Mouse (Mus musculus): Measurements from ENCODE around the gene Slc25a34.

The Slc25a34 gene

GRCm38 (mm10) chr4:141651944-141652343 is 28.3 kb upstream of the Slc25a34 start:
- H3K4me3 ChIP-seq (replicated peaks; ENCODE audit: low read length) = peak overlapping the region; percentile 33; the same call in 1 of the 2 replicates
- no peaks in the 10 kb centered on the region for H3K27me3 ChIP-seq (ENCODE audit: insufficient read depth, low read length)
- H3K36me3 ChIP-seq (ENCODE audit: insufficient read depth, low read length) = no peaks in the 10 kb centered on the region
- H3K9me3 ChIP-seq (ENCODE audit: low read length) = no peaks in the 10 kb centered on the region
- TF ChIP-seq CTCF (conservative IDR thresholded peaks at IDR 0.05; ENCODE audit: low read length) = no peak
- TF ChIP-seq NANOG (IDR thresholded peaks at IDR 0.05; ENCODE audit: borderline replicate concordance, low read length) = no peak
- TF ChIP-seq POU5F1 (IDR thresholded peaks at IDR 0.05; ENCODE audit: borderline replicate concordance, low read length) = no peak
- H3K4me1 ChIP-seq (replicated peaks; ENCODE audit: low read depth, low read length) = peaks cover 23% of the 10 kb centered on the region

GRCm38 (mm10) chr4:141651286-141651685 is 27.7 kb upstream of the Slc25a34 start:
- H3K36me3 ChIP-seq (ENCODE audit: insufficient read depth, low read length) = no peaks in the 10 kb centered on the region
- no peak for TF ChIP-seq POU5F1 (IDR thresholded peaks at IDR 0.05; ENCODE audit: borderline replicate concordance, low read length)
- TF ChIP-seq NANOG (IDR thresholded peaks at IDR 0.05; ENCODE audit: borderline replicate concordance, low read length) = no peak
- no peak for TF ChIP-seq CTCF (conservative IDR thresholded peaks at IDR 0.05; ENCODE audit: low read length)

DNA sequence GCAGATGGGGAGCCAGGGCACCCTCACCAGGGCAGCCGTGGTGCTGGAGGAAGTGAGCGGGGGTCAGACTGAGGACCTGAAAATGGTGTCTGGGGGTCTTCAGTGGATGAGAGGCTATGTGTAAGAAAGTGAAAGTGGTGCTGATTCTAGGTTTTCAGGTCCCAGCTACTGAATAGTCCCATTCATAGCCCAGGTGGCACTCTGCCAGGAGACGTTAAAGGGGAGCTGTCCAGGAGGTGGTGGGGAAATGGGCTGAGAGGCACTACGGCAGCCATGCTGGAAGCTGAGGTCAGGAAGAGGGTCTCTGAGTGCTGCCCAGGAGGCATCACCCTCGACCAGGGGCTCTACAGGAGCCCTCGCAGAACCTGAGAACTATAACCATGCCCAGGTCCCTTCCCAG is 25.6 kb upstream of the Slc25a34 start:
- Histone ChIP-seq H3K9me3 (ENCODE audit: low read length) (no peaks in the 10 kb centered on the region), H3K36me3 (ENCODE audit: insufficient read depth, low read length) (no peaks in the 10 kb centered on the region), H3K27me3 (ENCODE audit: insufficient read depth, low read length) (no peaks in the 10 kb centered on the region), H3K4me3 (replicated peaks; ENCODE audit: low read length) (no peak overlapping the region), H3K4me1 (replicated peaks; ENCODE audit: low read depth, low read length) (peaks cover 15% of the 10 kb centered on the region)
- TF ChIP-seq NANOG (IDR thresholded peaks at IDR 0.05; ENCODE audit: borderline replicate concordance, low read length) = no peak
- no peak for TF ChIP-seq POU5F1 (IDR thresholded peaks at IDR 0.05; ENCODE audit: borderline replicate concordance, low read length)
- TF ChIP-seq CTCF (conservative IDR thresholded peaks at IDR 0.05; ENCODE audit: low read length) = no peak

More at GRCm38 (mm10) chr4:141651286-141651685, 27.7 kb upstream of the Slc25a34 start:
- no peak overlapping the region for H3K4me3 ChIP-seq (replicated peaks; ENCODE audit: low read length)
- H3K9me3 ChIP-seq (ENCODE audit: low read length) = no peaks in the 10 kb centered on the region
- no peaks in the 10 kb centered on the region for H3K27me3 ChIP-seq (ENCODE audit: insufficient read depth, low read length)
- peaks cover 22% of the 10 kb centered on the region for H3K4me1 ChIP-seq (replicated peaks; ENCODE audit: low read depth, low read length)

- Histone ChIP-seq H3K36me3 (ENCODE audit: insufficient read depth, low read length) (no peaks in the 10 kb centered on the region), H3K4me3 (replicated peaks; ENCODE audit: low read length) (no peak overlapping the region)
- TF ChIP-seq NANOG (IDR thresholded peaks at IDR 0.05; ENCODE audit: borderline replicate concordance, low read length) = no peak
- TF ChIP-seq POU5F1 (IDR thresholded peaks at IDR 0.05; ENCODE audit: borderline replicate concordance, low read length) = no peak
- no peak for TF ChIP-seq CTCF (conservative IDR thresholded peaks at IDR 0.05; ENCODE audit: low read length)
These were observed 24.6 kb upstream of the Slc25a34 start for GRCm38 (mm10) chr4:141648262-141648661.

GRCm38 (mm10) chr4:141647187-141647586 is 23.6 kb upstream of the Slc25a34 start:
- Histone ChIP-seq H3K4me1 (replicated peaks; ENCODE audit: low read depth, low read length) (peaks cover 20% of the 10 kb centered on the region), H3K9me3 (ENCODE audit: low read length) (no peaks in the 10 kb centered on the region), H3K27me3 (ENCODE audit: insufficient read depth, low read length) (no peaks in the 10 kb centered on the region), H3K4me3 (replicated peaks; ENCODE audit: low read length) (no peak overlapping the region), H3K36me3 (ENCODE audit: insufficient read depth, low read length) (no peaks in the 10 kb centered on the region)
- TF ChIP-seq NANOG (IDR thresholded peaks at IDR 0.05; ENCODE audit: borderline replicate concordance, low read length) (no peak), POU5F1 (IDR thresholded peaks at IDR 0.05; ENCODE audit: borderline replicate concordance, low read length) (no peak), CTCF (conservative IDR thresholded peaks at IDR 0.05; ENCODE audit: low read length) (no peak)

More at GRCm38 (mm10) chr4:141648262-141648661, 24.6 kb upstream of the Slc25a34 start:
- Histone ChIP-seq H3K4me1 (replicated peaks; ENCODE audit: low read depth, low read length) (peaks cover 18% of the 10 kb centered on the region), H3K9me3 (ENCODE audit: low read length) (no peaks in the 10 kb centered on the region), H3K27me3 (ENCODE audit: insufficient read depth, low read length) (no peaks in the 10 kb centered on the region)

GRCm38 (mm10) chr4:141645988-141646387 is 22.4 kb upstream of the Slc25a34 start:
- Histone ChIP-seq H3K4me1 (replicated peaks; ENCODE audit: low read depth, low read length) (peaks cover 21% of the 10 kb centered on the region), H3K9me3 (ENCODE audit: low read length) (no peaks in the 10 kb centered on the region), H3K36me3 (ENCODE audit: insufficient read depth, low read length) (0 out of 2 replicates have a peak, but pooled peaks cover 3% of the 10 kb centered on the region), H3K4me3 (replicated peaks; ENCODE audit: low read length) (no peak overlapping the region), H3K27me3 (ENCODE audit: insufficient read depth, low read length) (no peaks in the 10 kb centered on the region)
- TF ChIP-seq POU5F1 (IDR thresholded peaks at IDR 0.05; ENCODE audit: borderline replicate concordance, low read length) = no peak
- TF ChIP-seq NANOG (IDR thresholded peaks at IDR 0.05; ENCODE audit: borderline replicate concordance, low read length) = no peak
- TF ChIP-seq CTCF (conservative IDR thresholded peaks at IDR 0.05; ENCODE audit: low read length) = no peak

- peaks cover 26% of the 10 kb centered on the region for H3K4me1 ChIP-seq (replicated peaks; ENCODE audit: low read depth, low read length)
- H3K4me3 ChIP-seq (replicated peaks; ENCODE audit: low read length) = no peak overlapping the region
- H3K36me3 ChIP-seq (ENCODE audit: insufficient read depth, low read length) = peaks cover 16% of the 10 kb centered on the region; the same call in 1 of the 2 replicates
- peaks cover 6% of the 10 kb centered on the region; the same call in 1 of the 2 replicates for H3K9me3 ChIP-seq (ENCODE audit: low read length)
- no peak for TF ChIP-seq POU5F1 (IDR thresholded peaks at IDR 0.05; ENCODE audit: borderline replicate concordance, low read length)
- TF ChIP-seq CTCF (conservative IDR thresholded peaks at IDR 0.05; ENCODE audit: low read length) = no peak
- TF ChIP-seq NANOG (IDR thresholded peaks at IDR 0.05; ENCODE audit: borderline replicate concordance, low read length) = no peak
- no peaks in the 10 kb centered on the region for H3K27me3 ChIP-seq (ENCODE audit: insufficient read depth, low read length)
These were observed 19.7 kb upstream of the Slc25a34 start for GRCm38 (mm10) chr4:141643118-141643855.

DNA sequence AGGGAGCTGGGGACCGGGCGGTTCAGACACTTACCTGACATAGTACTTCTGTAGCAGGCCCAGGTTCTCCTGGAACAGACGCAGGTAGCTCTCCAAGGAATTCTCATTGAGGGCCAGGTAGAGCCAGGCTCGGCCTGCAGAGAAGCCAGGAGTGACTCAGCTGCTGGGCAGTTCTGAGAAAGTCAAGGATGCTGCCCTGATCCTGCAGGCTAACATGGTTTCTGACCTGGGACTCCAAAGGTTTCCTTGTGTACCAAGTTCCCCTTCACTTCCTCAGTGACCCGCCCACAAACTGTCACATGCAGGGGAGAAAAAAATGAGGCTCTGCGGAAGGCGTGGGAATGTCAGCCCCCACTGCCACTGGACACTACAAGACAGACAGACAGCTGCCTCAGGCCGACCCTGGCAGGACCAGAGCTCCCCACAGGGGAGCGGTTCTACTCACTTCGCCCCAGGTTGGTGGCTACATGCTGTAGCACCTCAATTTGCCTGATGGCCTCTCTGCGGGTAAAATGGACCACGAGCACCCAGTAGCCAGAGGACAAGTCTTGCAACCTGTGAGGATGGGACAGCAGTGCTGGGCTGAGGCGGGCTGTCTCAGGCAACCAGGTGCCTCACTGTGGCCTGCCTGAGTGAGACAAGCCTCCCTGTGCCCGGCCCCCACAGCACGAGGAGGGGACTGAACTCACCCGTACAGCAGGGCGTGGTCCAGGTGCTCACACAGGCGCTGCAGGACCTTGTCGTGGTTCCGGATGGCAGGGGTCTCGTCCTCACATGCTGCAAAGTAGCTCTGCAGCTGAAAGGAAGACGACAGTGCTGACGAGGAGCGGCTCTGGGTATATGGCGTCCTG is 18.6 kb upstream of the Slc25a34 start:
- Histone ChIP-seq H3K36me3 (ENCODE audit: insufficient read depth, low read length) (peaks cover 16% of the 10 kb centered on the region; the same call in 1 of the 2 replicates), H3K4me3 (replicated peaks; ENCODE audit: low read length) (peak overlapping the region; percentile 68), H3K27me3 (ENCODE audit: insufficient read depth, low read length) (no peaks in the 10 kb centered on the region), H3K9me3 (ENCODE audit: low read length) (peaks cover 6% of the 10 kb centered on the region; the same call in 1 of the 2 replicates), H3K4me1 (replicated peaks; ENCODE audit: low read depth, low read length) (peaks cover 26% of the 10 kb centered on the region)
- TF ChIP-seq NANOG (IDR thresholded peaks at IDR 0.05; ENCODE audit: borderline replicate concordance, low read length) = no peak
- no peak for TF ChIP-seq POU5F1 (IDR thresholded peaks at IDR 0.05; ENCODE audit: borderline replicate concordance, low read length)
- no peak for TF ChIP-seq CTCF (conservative IDR thresholded peaks at IDR 0.05; ENCODE audit: low read length)

All from E14TG2a.4 (cell line).